Mouse (Mus musculus) cortical plate, adult 2 months (tissue): ENCODE results near the gene Shroom3. TPM values are rescaled to one million over a fixed set of nuclear protein-coding genes. Genes with fewer than 3 reads are reported as not detected.

ENCODE experiments used
- H3K27ac ChIP-seq: fragments of 200-500 bp; 2 replicates; pipeline ENCODE4 v1.5.1; 2012; ENCODE audit warnings: low read length, control low read depth, inconsistent platforms; ENCODE audit not compliant: insufficient read depth
- H3K4me1 ChIP-seq: fragments of 200-500 bp; 2 replicates; pipeline ENCODE4 v1.6.1; 2011; ENCODE audit warnings: low read length; ENCODE audit not compliant: control insufficient read depth, insufficient read depth
- H3K4me3 ChIP-seq: fragments of 200-500 bp; 2 replicates; pipeline ENCODE4 v1.5.1; 2011; ENCODE audit warnings: mild to moderate bottlenecking, low read length, control low read depth; ENCODE audit not compliant: insufficient read depth
- CTCF ChIP-seq: fragments of 200-500 bp; IDR thresholded peaks from 2 replicates; pipeline ENCODE4 v1.5.1; 2011; ENCODE audit warnings: mild to moderate bottlenecking, control low read depth, low read length; ENCODE audit not compliant: insufficient read depth; ENCODE audit errors: extremely low read depth
- POLR2A ChIP-seq: fragments of 200-500 bp; IDR thresholded peaks from 2 replicates; pipeline ENCODE4 v1.6.1; 2011; ENCODE audit warnings: mild to moderate bottlenecking, low read length, control low read depth; ENCODE audit not compliant: insufficient read depth; ENCODE audit errors: extremely low read depth
- polyA plus RNA-seq: library from polyadenylated mRNA; depleted of rRNA; stranded (reverse); fragments of >200 nt; gene quantifications from 2 replicates; pipeline ENCODE4 v1.2.3, GENCODE M21; 2012

The Shroom3 gene
- polyA plus RNA-seq, 1 experiment: 1.9 TPM

- no peak overlapping the region for H3K4me3 ChIP-seq
- no peak overlapping the region for H3K27ac ChIP-seq
- no peak for TF ChIP-seq POLR2A
- no peak for TF ChIP-seq CTCF
- peaks cover 4% of the 10 kb centered on the region for H3K4me1 ChIP-seq
Measured at GRCm38 (mm10) chr5:92813562-92813961, 130.3 kb downstream of the Shroom3 start.

- Histone ChIP-seq H3K27ac (no peak overlapping the region), H3K4me3 (no peak overlapping the region), H3K4me1 (peaks cover 4% of the 10 kb centered on the region)
- TF ChIP-seq POLR2A (no peak), CTCF (no peak)
Measured at GRCm38 (mm10) chr5:92814621-92815020, 131.4 kb downstream of the Shroom3 start.

GRCm38 (mm10) chr5:92817122-92817822 lies 134.0 kb downstream of the Shroom3 start:
- no peak overlapping the region for H3K27ac ChIP-seq
- TF ChIP-seq CTCF (no peak), POLR2A (no peak)
- no peaks in the 10 kb centered on the region for H3K4me1 ChIP-seq
- H3K4me3 ChIP-seq: no peak overlapping the region

- TF ChIP-seq POLR2A (no peak), CTCF (no peak)
- Histone ChIP-seq H3K4me3 (no peak overlapping the region), H3K4me1 (no peaks in the 10 kb centered on the region), H3K27ac (no peak overlapping the region)
Measured at GRCm38 (mm10) chr5:92821370-92821769, 138.1 kb downstream of the Shroom3 start.

- Histone ChIP-seq H3K4me1 (no peaks in the 10 kb centered on the region), H3K4me3 (no peak overlapping the region), H3K27ac (no peak overlapping the region)
- TF ChIP-seq POLR2A (no peak), CTCF (no peak)
Measured at GRCm38 (mm10) chr5:92823495-92823894, 140.3 kb downstream of the Shroom3 start.

GRCm38 (mm10) chr5:92824304-92825009 lies 141.2 kb downstream of the Shroom3 start:
- no peak for TF ChIP-seq CTCF
- TF ChIP-seq POLR2A: no peak
- Histone ChIP-seq H3K27ac (no peak overlapping the region), H3K4me1 (no peaks in the 10 kb centered on the region), H3K4me3 (no peak overlapping the region)

- Histone ChIP-seq H3K4me1 (no peaks in the 10 kb centered on the region), H3K4me3 (no peak overlapping the region), H3K27ac (no peak overlapping the region)
- TF ChIP-seq POLR2A (no peak), CTCF (no peak)
Measured at GRCm38 (mm10) chr5:92830391-92830790, 147.2 kb downstream of the Shroom3 start.

GRCm38 (mm10) chr5:92834513-92834912 lies 151.3 kb downstream of the Shroom3 start:
- no peaks in the 10 kb centered on the region for H3K4me1 ChIP-seq
- TF ChIP-seq POLR2A (no peak), CTCF (no peak)
- no peak overlapping the region for H3K4me3 ChIP-seq
- H3K27ac ChIP-seq: no peak overlapping the region

- peaks cover 1% of the 10 kb centered on the region; the same call in 1 of the 2 replicates for H3K4me1 ChIP-seq
- H3K4me3 ChIP-seq: no peak overlapping the region
- no peak for TF ChIP-seq CTCF
Measured at GRCm38 (mm10) chr5:92837311-92837710, 154.1 kb downstream of the Shroom3 start.

GRCm38 (mm10) chr5:92838351-92838784 lies 155.1 kb downstream of the Shroom3 start:
- no peak overlapping the region for H3K27ac ChIP-seq
- TF ChIP-seq CTCF (no peak), POLR2A (no peak)
- H3K4me3 ChIP-seq: no peak overlapping the region
- H3K4me1 ChIP-seq: peaks cover 1% of the 10 kb centered on the region; the same call in 1 of the 2 replicates

More at GRCm38 (mm10) chr5:92837311-92837710, 154.1 kb downstream of the Shroom3 start:
- no peak overlapping the region for H3K27ac ChIP-seq
